Mouse (Mus musculus) olfactory bulb, adult 2 months (tissue): ENCODE results near the gene Abhd16b.

Source experiments
- CTCF ChIP-seq: fragments of 200-500 bp; IDR thresholded peaks from 2 replicates; pipeline ENCODE4 v1.5.1; 2012; ENCODE audit warnings: low read depth, mild to moderate bottlenecking, low read length, moderate library complexity; ENCODE audit not compliant: insufficient read depth
- POLR2A ChIP-seq: fragments of 200-500 bp; IDR thresholded peaks from 2 replicates; pipeline ENCODE4 v1.6.1; 2012; ENCODE audit warnings: mild to moderate bottlenecking, low read depth, low read length, moderate library complexity; ENCODE audit not compliant: insufficient read depth

- TF ChIP-seq POLR2A: no peak
- no peak for TF ChIP-seq CTCF
Measured at GRCm38 (mm10) chr2:181471246-181471645, 21.8 kb upstream of the Abhd16b start.
